Mouse (Mus musculus) hindbrain, embryonic 11.5 days (tissue): ENCODE data around the gene Ttyh2. TPM values are rescaled to one million over a fixed set of nuclear protein-coding genes. Genes with fewer than 3 reads are reported as not detected.

Experiments
- ATAC-seq: fragments of 200-750 bp; cut with Nextera tagmentation; 2 replicates; pipeline ENCODE4 v1.8.0; 2017; ENCODE audit warnings: mild to moderate bottlenecking, moderate TSS enrichment, moderate library complexity; ENCODE audit not compliant: low FRiP score
- DNase-seq: peaks from one replicate; pipeline ENCODE4 v3.0.0-alpha.2; 2015; ENCODE audit warnings: low spot score
- H3K27ac ChIP-seq: fragments of 300-500 bp; sonication (generic); 2 replicates; pipeline ENCODE4 v1.5.1; 2014; ENCODE audit warnings: mild to moderate bottlenecking, low read depth, low read length
- H3K27me3 ChIP-seq: fragments of 300-500 bp; sonication (generic); 2 replicates; pipeline ENCODE4 v1.6.1; 2014; ENCODE audit warnings: mild to moderate bottlenecking, low read length, moderate library complexity, mixed read lengths; ENCODE audit not compliant: control insufficient read depth, insufficient read depth
- H3K36me3 ChIP-seq: fragments of 300-500 bp; sonication (generic); 2 replicates; pipeline ENCODE4 v1.6.1; 2014; ENCODE audit warnings: mild to moderate bottlenecking, low read length, moderate library complexity, mixed read lengths; ENCODE audit not compliant: control insufficient read depth, insufficient read depth
- H3K4me1 ChIP-seq: fragments of 300-500 bp; sonication (generic); replicated peaks from 2 replicates; pipeline ENCODE4 v1.6.1; 2014; ENCODE audit warnings: low read length, mixed read lengths; ENCODE audit not compliant: control insufficient read depth, insufficient read depth
- H3K4me2 ChIP-seq: fragments of 300-500 bp; sonication (generic); replicated peaks from 2 replicates; pipeline ENCODE4 v1.6.1; 2014; ENCODE audit warnings: mild to moderate bottlenecking, low read depth, low read length
- H3K4me3 ChIP-seq: fragments of 300-500 bp; sonication (generic); 2 replicates; pipeline ENCODE4 v1.5.1; 2014; ENCODE audit warnings: low read depth, low read length
- H3K9ac ChIP-seq: fragments of 300-500 bp; sonication (generic); 2 replicates; pipeline ENCODE4 v1.6.1; 2014; ENCODE audit warnings: low read depth, low read length
- H3K9me3 ChIP-seq: fragments of 300-500 bp; sonication (generic); 2 replicates; pipeline ENCODE4 v1.6.1; 2016; ENCODE audit warnings: low read length; ENCODE audit not compliant: control insufficient read depth
- WGBS: fragments of 180-500 bp; shearing (Covaris S2); extraction: QIAGEN DNeasy Blood & Tissue Kit; methylation state at CpG from one replicate; pipeline ENCODE4 v1.1.7; 2014; 5-methylcytosine and 5-hydroxymethylcytosine counted together
- polyA plus RNA-seq: library from polyadenylated mRNA; unstranded; fragments of >200 nt; fragmentation: Nextera tagmentation; extraction: Ambion mirVana; gene quantifications from 2 replicates; pipeline ENCODE4 v1.2.1, GENCODE M21; 2014

The Ttyh2 gene
- polyA plus RNA-seq, 1 experiment from 2014 or later, result 16.0 TPM

- H3K4me3 ChIP-seq, result no peak overlapping the region
- H3K4me2 ChIP-seq, result no peak overlapping the region
- H3K27ac ChIP-seq, result no peak overlapping the region
- no peak overlapping the region for H3K9ac ChIP-seq
- 0 out of 2 replicates have a peak, but pooled peaks cover 6% of the 10 kb centered on the region for H3K4me1 ChIP-seq
- no peaks in the 10 kb centered on the region for H3K9me3 ChIP-seq
- H3K27me3 ChIP-seq, result no peaks in the 10 kb centered on the region
- no peaks in the 10 kb centered on the region for H3K36me3 ChIP-seq
- ATAC-seq (no peak), DNase-seq (no peak)
- 57% methylated on average over 5 of the region's 5 CpGs for WGBS
Observed at GRCm38 (mm10) chr11:114728333-114728732, 53.1 kb downstream of the Ttyh2 start.

DNA sequence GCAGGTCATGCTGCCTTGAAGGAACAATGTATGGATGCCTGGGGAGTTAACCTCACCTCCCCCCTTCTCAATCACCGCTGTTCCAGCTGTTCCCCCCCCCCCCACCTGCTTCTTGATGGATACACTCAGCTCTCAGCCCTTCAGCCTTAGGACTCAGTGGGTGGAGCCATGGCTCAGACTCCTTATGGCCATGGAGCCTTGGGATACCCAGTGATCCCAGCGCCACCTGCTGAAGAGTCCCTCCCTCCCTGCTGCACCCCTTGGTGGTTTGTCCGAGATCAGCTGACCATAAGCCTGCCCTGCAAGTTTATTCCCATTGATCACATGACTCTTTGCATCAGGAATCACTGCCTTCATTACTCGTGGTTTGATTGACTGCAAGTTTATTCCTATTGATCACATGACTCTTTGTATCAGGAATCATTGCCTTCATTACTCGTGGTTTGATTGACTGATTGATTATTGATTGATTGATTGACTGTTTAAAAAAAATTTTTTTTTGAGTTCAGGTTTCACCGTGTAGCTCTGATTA lies 54.7 kb downstream of the Ttyh2 start:
- Histone ChIP-seq H3K27me3 (no peaks in the 10 kb centered on the region), H3K36me3 (no peaks in the 10 kb centered on the region), H3K9ac (no peak overlapping the region), H3K4me2 (no peak overlapping the region), H3K4me1 (0 out of 2 replicates have a peak, but pooled peaks cover 6% of the 10 kb centered on the region), H3K4me3 (no peak overlapping the region), H3K9me3 (no peaks in the 10 kb centered on the region), H3K27ac (no peak overlapping the region)
- ATAC-seq (peak; percentile 23; the same call in 1 of the 2 replicates), DNase-seq (no peak)
- 57% methylated on average over 5 of the region's 6 CpGs for WGBS

DNA sequence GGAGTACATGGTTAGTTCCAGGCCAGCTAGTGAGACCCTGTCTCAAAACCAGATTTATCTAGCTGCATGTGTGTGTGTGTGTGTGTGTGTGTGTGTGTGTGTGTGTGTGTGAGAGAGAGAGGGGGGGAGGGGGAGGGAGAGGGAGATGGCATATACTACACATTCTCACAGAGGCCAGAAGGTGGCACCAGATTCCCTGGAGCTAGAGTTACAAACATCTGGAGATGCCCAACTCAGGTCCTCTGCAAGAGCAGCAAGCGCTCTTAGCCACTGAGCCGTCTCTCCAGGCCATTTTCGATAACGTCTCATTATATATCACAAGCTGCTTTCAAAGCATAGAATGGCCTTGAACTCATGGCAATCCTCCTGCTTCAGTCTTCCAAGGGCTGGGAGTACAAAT lies 56.5 kb downstream of the Ttyh2 start:
- H3K9me3 ChIP-seq, result no peaks in the 10 kb centered on the region
- no peak overlapping the region for H3K4me3 ChIP-seq
- 82% methylated on average over 4 of the region's 4 CpGs for WGBS
- no peak for DNase-seq
- no peak overlapping the region for H3K27ac ChIP-seq
- H3K4me2 ChIP-seq, result no peak overlapping the region
- H3K4me1 ChIP-seq, result 0 out of 2 replicates have a peak, but pooled peaks cover 6% of the 10 kb centered on the region
- H3K36me3 ChIP-seq, result no peaks in the 10 kb centered on the region
- no peaks in the 10 kb centered on the region for H3K27me3 ChIP-seq
- no peak overlapping the region for H3K9ac ChIP-seq
- no peak for ATAC-seq

DNA sequence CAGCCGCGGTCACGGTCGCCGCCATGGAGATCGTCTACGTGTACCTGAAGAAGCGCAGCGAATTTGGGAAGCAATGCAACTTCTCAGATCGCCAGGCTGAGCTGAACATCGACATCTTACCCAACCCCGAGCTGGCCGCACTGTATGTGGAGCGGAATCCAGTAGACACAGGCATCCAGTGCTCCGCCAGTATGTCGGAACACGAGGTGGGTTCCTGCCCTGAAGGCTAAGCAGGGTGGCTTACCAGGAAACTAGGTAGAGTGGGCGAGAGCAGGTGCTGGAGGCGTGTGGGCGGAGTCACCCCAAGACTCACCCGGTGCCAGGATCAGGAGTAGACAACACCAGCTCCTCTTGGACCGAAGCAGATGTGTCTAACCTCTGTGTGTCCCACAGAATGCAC lies 57.7 kb downstream of the Ttyh2 start:
- Histone ChIP-seq H3K9me3 (no peaks in the 10 kb centered on the region), H3K4me1 (no peaks in the 10 kb centered on the region), H3K27ac (no peak overlapping the region), H3K27me3 (no peaks in the 10 kb centered on the region), H3K4me2 (no peak overlapping the region), H3K4me3 (no peak overlapping the region), H3K36me3 (no peaks in the 10 kb centered on the region), H3K9ac (no peak overlapping the region)
- no peak for ATAC-seq
- 79% methylated on average over 22 of the region's 22 CpGs for WGBS
- DNase-seq, result no peak

GRCm38 (mm10) chr11:114736111-114736510 lies 60.9 kb downstream of the Ttyh2 start:
- no peak overlapping the region for H3K4me3 ChIP-seq
- H3K27ac ChIP-seq, result no peak overlapping the region
- DNase-seq, result no peak
- WGBS, result 90% methylated on average over 2 of the region's 2 CpGs
- H3K9me3 ChIP-seq, result no peaks in the 10 kb centered on the region
- H3K4me1 ChIP-seq, result peaks cover 7% of the 10 kb centered on the region; the same call in 1 of the 2 replicates
- H3K4me2 ChIP-seq, result no peak overlapping the region
- H3K36me3 ChIP-seq, result no peaks in the 10 kb centered on the region
- no peaks in the 10 kb centered on the region for H3K27me3 ChIP-seq
- ATAC-seq, result no peak
- H3K9ac ChIP-seq, result no peak overlapping the region

DNA sequence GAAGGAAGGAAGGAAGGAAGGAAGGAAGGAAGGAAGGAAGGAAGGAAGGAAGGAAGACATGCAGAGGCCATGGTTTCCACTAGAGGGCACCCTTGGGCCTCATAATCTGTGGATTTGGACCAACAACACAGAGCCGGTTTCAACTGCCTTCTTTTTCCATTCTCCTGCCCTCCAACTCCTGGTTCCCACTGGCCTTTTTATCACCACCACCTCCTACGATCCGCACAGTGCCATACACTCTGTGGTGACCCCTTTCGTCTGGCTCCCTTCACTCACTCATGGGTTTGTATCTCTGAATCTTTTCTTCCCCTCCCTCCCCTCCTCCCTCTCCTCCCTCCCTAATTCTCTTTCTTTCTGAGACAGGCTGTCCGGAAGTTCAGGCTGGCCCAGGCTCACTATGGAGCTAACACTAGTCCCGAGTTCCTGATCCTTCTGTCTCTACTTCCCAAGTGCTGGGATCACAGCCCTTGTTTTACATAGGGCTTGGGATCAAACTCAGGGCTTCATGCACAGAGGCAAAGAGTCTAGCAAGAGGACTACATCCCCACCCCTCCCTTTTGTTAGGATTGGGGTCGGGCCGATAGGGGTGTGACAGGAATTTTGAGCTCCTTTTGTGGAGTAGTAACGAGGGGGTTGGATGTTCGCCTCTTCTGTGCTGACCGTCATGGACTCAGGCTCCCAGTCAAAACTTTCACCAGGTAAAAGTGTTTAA lies 61.8 kb downstream of the Ttyh2 start:
- peak; percentile 82 for DNase-seq
- H3K36me3 ChIP-seq, result no peaks in the 10 kb centered on the region
- no peaks in the 10 kb centered on the region for H3K9me3 ChIP-seq
- no peak overlapping the region for H3K4me3 ChIP-seq
- H3K27ac ChIP-seq, result no peak overlapping the region
- ATAC-seq, result no peak
- peaks cover 11% of the 10 kb centered on the region; the same call in 1 of the 2 replicates for H3K4me1 ChIP-seq
- H3K4me2 ChIP-seq, result no peak overlapping the region
- WGBS, result 23% methylated on average over 11 of the region's 11 CpGs
- H3K9ac ChIP-seq, result peak overlapping the region; percentile 28; the same call in 1 of the 2 replicates
- no peaks in the 10 kb centered on the region for H3K27me3 ChIP-seq

- Histone ChIP-seq H3K36me3 (no peaks in the 10 kb centered on the region), H3K4me1 (peaks cover 11% of the 10 kb centered on the region; the same call in 1 of the 2 replicates), H3K4me2 (no peak overlapping the region), H3K9me3 (no peaks in the 10 kb centered on the region), H3K27me3 (peaks cover 2% of the 10 kb centered on the region; the same call in 1 of the 2 replicates), H3K4me3 (no peak overlapping the region), H3K9ac (no peak overlapping the region), H3K27ac (no peak overlapping the region)
- 32% methylated on average over 9 of the region's 10 CpGs for whole genome bisulfite sequencing
- DNase-seq (peak; percentile 29), ATAC-seq (no peak)
Observed at GRCm38 (mm10) chr11:114740598-114740997, 65.4 kb downstream of the Ttyh2 start.

- H3K27ac ChIP-seq, result peak overlapping the region; percentile 71
- peaks cover 11% of the 10 kb centered on the region; the same call in 1 of the 2 replicates for H3K4me1 ChIP-seq
- H3K9ac ChIP-seq, result no peak overlapping the region
- DNase-seq (peak; percentile 70), ATAC-seq (peak; percentile 85)
- H3K4me2 ChIP-seq, result no peak overlapping the region
- 16% methylated on average over 6 of the region's 6 CpGs for WGBS
- no peaks in the 10 kb centered on the region for H3K36me3 ChIP-seq
- H3K27me3 ChIP-seq, result peaks cover 2% of the 10 kb centered on the region; the same call in 1 of the 2 replicates
- H3K4me3 ChIP-seq, result no peak overlapping the region
- no peaks in the 10 kb centered on the region for H3K9me3 ChIP-seq
Observed at GRCm38 (mm10) chr11:114741451-114741850, 66.2 kb downstream of the Ttyh2 start.

GRCm38 (mm10) chr11:114745134-114745533 lies 69.9 kb downstream of the Ttyh2 start:
- Histone ChIP-seq H3K4me2 (no peak overlapping the region), H3K27me3 (peaks cover 2% of the 10 kb centered on the region; the same call in 1 of the 2 replicates), H3K4me1 (peaks cover 11% of the 10 kb centered on the region; the same call in 1 of the 2 replicates), H3K27ac (no peak overlapping the region), H3K36me3 (no peaks in the 10 kb centered on the region), H3K9ac (no peak overlapping the region), H3K4me3 (no peak overlapping the region), H3K9me3 (no peaks in the 10 kb centered on the region)
- peak; percentile 98 for DNase-seq
- 3% methylated on average over 12 of the region's 12 CpGs for WGBS
- peak; percentile 26; the same call in 1 of the 2 replicates for ATAC-seq
